25 mouse cellular contexts compared by ENCODE assay signal in genomic region chr17:31857903-31858426, GRCm38 (mm10). TPM values are rescaled to one million over a fixed set of nuclear protein-coding genes. Genes with fewer than 3 reads are reported as not detected.
DNase-seq lines count a peak whose midpoint lies in the region; ATAC-seq lines count a peak whose summit lies in the region.
"Had no signal": no experiment of that assay in that cellular context is flagged by ENCODE, and none has a peak within 500 bp of the region (broad histone marks: within the 10 kb centered on the region; RNA-seq: fewer than 3 reads in every experiment).

No protein-coding gene starts in this region.

- H3K9me3 ChIP-seq in heart, embryonic 13.5 days: no peaks in the 10 kb centered on the region
- H3K9me3 ChIP-seq in midbrain, embryonic 11.5 days (ENCODE audit: control insufficient read depth, low read length): no peaks in the 10 kb centered on the region
- H3K9me3 ChIP-seq in midbrain, embryonic 13.5 days: no peaks in the 10 kb centered on the region
- H3K9me3 ChIP-seq: embryonic facial prominence, embryonic 12.5 days; kidney, embryonic 15.5 days; limb, embryonic 13.5 days; liver, embryonic 13.5 days had no signal

- intact Hi-C loops in heart, postnatal 14 days (cut with DNase I): loop anchor here (2.0 to 5.0 kb wide), 3 partner anchors 34 to 79 kb away; no protein-coding TSS in a partner anchor

- H3K4me2 ChIP-seq in heart, embryonic 13.5 days: no peak overlapping the region
- no peak overlapping the region for H3K4me2 ChIP-seq in midbrain, embryonic 11.5 days
- H3K4me2 ChIP-seq in midbrain, embryonic 13.5 days (replicated peaks): no peak overlapping the region
- H3K4me2 ChIP-seq: hindbrain, embryonic 14.5 days; liver, embryonic 13.5 days had no signal

- H3K36me3 ChIP-seq in heart, embryonic 13.5 days: 0 out of 2 replicates have a peak, but pooled peaks cover 3% of the 10 kb centered on the region
- no peaks in the 10 kb centered on the region for H3K36me3 ChIP-seq in midbrain, embryonic 11.5 days (ENCODE audit: control insufficient read depth, insufficient read depth, low read length)
- no peaks in the 10 kb centered on the region for H3K36me3 ChIP-seq in midbrain, embryonic 13.5 days
- H3K36me3 ChIP-seq: embryonic facial prominence, embryonic 12.5 days; kidney, embryonic 15.5 days; limb, embryonic 13.5 days; liver, embryonic 13.5 days had no signal

- H3K27ac ChIP-seq in heart, embryonic 13.5 days (replicated peaks): peak overlapping the region; percentile 100
- H3K27ac ChIP-seq in midbrain, embryonic 11.5 days (ENCODE audit: low read depth, low read length): no peak overlapping the region
- no peak overlapping the region for H3K27ac ChIP-seq in midbrain, embryonic 13.5 days
- H3K27ac ChIP-seq: embryonic facial prominence, embryonic 12.5 days; hindbrain, embryonic 14.5 days; limb, embryonic 13.5 days; liver, embryonic 13.5 days had no signal

- H3K9ac ChIP-seq in heart, embryonic 13.5 days: no peak overlapping the region
- no peak overlapping the region for H3K9ac ChIP-seq in midbrain, embryonic 11.5 days (ENCODE audit: low read length)
- no peak overlapping the region for H3K9ac ChIP-seq in midbrain, embryonic 13.5 days (replicated peaks)
- H3K9ac ChIP-seq: embryonic facial prominence, embryonic 12.5 days; hindbrain, embryonic 14.5 days; kidney, embryonic 15.5 days; limb, embryonic 13.5 days; liver, embryonic 13.5 days had no signal

- no peak overlapping the region for H3K4me3 ChIP-seq in heart, embryonic 13.5 days
- H3K4me3 ChIP-seq in midbrain, embryonic 11.5 days (ENCODE audit: low read depth, low read length): no peak overlapping the region
- H3K4me3 ChIP-seq in midbrain, embryonic 13.5 days (replicated peaks): no peak overlapping the region
- H3K4me3 ChIP-seq: embryonic facial prominence, embryonic 12.5 days; kidney, embryonic 15.5 days; limb, embryonic 13.5 days; liver, embryonic 13.5 days had no signal

- WGBS in heart, embryonic 13.5 days: 87% methylated on average over 3 of the region's 3 CpGs
- 90% methylated on average over 3 of the region's 3 CpGs for WGBS in midbrain, embryonic 11.5 days
- WGBS in midbrain, embryonic 13.5 days: 88% methylated on average over 3 of the region's 3 CpGs

- peaks cover 56% of the 10 kb centered on the region for H3K4me1 ChIP-seq in heart, embryonic 13.5 days
- H3K4me1 ChIP-seq in midbrain, embryonic 11.5 days (ENCODE audit: control insufficient read depth, insufficient read depth, low read length): peaks cover 10% of the 10 kb centered on the region
- peaks cover 29% of the 10 kb centered on the region for H3K4me1 ChIP-seq in midbrain, embryonic 13.5 days (replicated peaks)

- DNase-seq in CD4-positive, CD25-positive, alpha-beta regulatory T cell, adult 2 months (ENCODE audit: low read depth, low spot score): peak; percentile 14
- no peak for DNase-seq in heart, postnatal 14 days
- peak; percentile 17 for DNase-seq in midbrain, embryonic 11.5 days (ENCODE audit: low spot score, missing footprints)
- peak; percentile 20 for DNase-seq in naive thymus-derived CD4-positive, alpha-beta T cell, adult 2 months (ENCODE audit: low read depth)
- no peak for DNase-seq in cerebellum, postnatal 36 days
- DNase-seq: adrenal gland, adult 2 months; adrenal gland, postnatal 36 days; cerebellum, adult 2 months; cerebellum, postnatal 25 days; kidney, adult 18-20 months; kidney, postnatal 25 days; liver, embryonic 13.5 days; lung, adult 18-20 months; lung, postnatal 10 days; thymus, postnatal 14 days had no signal

- H3K27me3 ChIP-seq in heart, embryonic 13.5 days (replicated peaks): no peaks in the 10 kb centered on the region
- no peaks in the 10 kb centered on the region for H3K27me3 ChIP-seq in midbrain, embryonic 11.5 days (ENCODE audit: control insufficient read depth, insufficient read depth, low read length)
- H3K27me3 ChIP-seq in midbrain, embryonic 13.5 days: no peaks in the 10 kb centered on the region
- H3K27me3 ChIP-seq: embryonic facial prominence, embryonic 12.5 days; kidney, embryonic 15.5 days; limb, embryonic 13.5 days had no signal

- no peak for ATAC-seq in CD4-positive, CD25-positive, alpha-beta regulatory T cell, adult 4 months
- ATAC-seq in heart, embryonic 13.5 days (ENCODE audit: extremely low read depth, insufficient number of reproducible peaks, low FRiP score, low TSS enrichment): no peak
- ATAC-seq in midbrain, embryonic 11.5 days (ENCODE audit: low FRiP score): no peak
- ATAC-seq in midbrain, embryonic 13.5 days: no peak
- ATAC-seq: activated CD4-positive, CD25-positive, alpha-beta regulatory T cell, adult 4 months; forebrain, embryonic 14.5 days; inflammation-experienced regulatory T-cells, adult 6 months had no signal

RNA-seq across cellular contexts. Expression of gene Sik1, which starts 2.4 kb away (rescaled TPM):
- 1 to 10 TPM; 2.0 to 4.2 TPM for polyA plus RNA-seq in CD4-positive, CD25-positive, alpha-beta regulatory T cell, adult 4 months (2017; shearing (Covaris generic))
- 17.2 and 17.6 TPM in 2 replicates for polyA plus RNA-seq in heart, embryonic 13.5 days (2015; fragmentation: Nextera tagmentation; extraction: Ambion mirVana)
- total RNA-seq in heart, postnatal 14 days (2021): 10 to 100 TPM; 41.4 to 72.2 TPM
- polyA plus RNA-seq in midbrain, embryonic 11.5 days (2014; fragmentation: Nextera tagmentation; extraction: Ambion mirVana): 8.9 and 14.0 TPM in 2 replicates
- polyA plus RNA-seq in midbrain, embryonic 13.5 days (2015; fragmentation: Nextera tagmentation; extraction: Ambion mirVana): 16.9 and 17.6 TPM in 2 replicates

Comparison
In these comparisons a context has a peak if more than half of its experiments do, and no peak if none do; other contexts are left out.
1. DNase-seq: peak in CD4-positive, CD25-positive, alpha-beta regulatory T cell, adult 2 months (single experiment), midbrain, embryonic 11.5 days (single experiment) and naive thymus-derived CD4-positive, alpha-beta T cell, adult 2 months (single experiment); none in heart, postnatal 14 days (0 of 2) and cerebellum, postnatal 36 days (0 of 2).